Mouse (Mus musculus) heart, adult 2 months (tissue): ENCODE results near the gene Lgr5. TPM values are rescaled to one million over a fixed set of nuclear protein-coding genes. Genes with fewer than 3 reads are reported as not detected.
A peak's percentile ranks its signal among the peaks of the same experiment; 100 is the strongest.

Experiments
- DNase-seq, 2 experiments: peaks; one replicate each; pipeline ENCODE4 v3.0.0; 2021
- H3K27ac ChIP-seq: fragments of 200-600 bp; 2 replicates; pipeline ENCODE4 v1.8.1; 2022
- H3K27me3 ChIP-seq: fragments of 200-500 bp; 2 replicates; pipeline ENCODE4 v1.6.1; 2012; ENCODE audit warnings: mild to moderate bottlenecking, low read length, inconsistent platforms, mixed read lengths; ENCODE audit not compliant: control insufficient read depth, insufficient read depth
- H3K36me3 ChIP-seq: fragments of 200-500 bp; 2 replicates; pipeline ENCODE4 v1.6.1; 2012; ENCODE audit warnings: low read length, inconsistent platforms; ENCODE audit not compliant: control insufficient read depth, insufficient read depth
- H3K4me1 ChIP-seq: fragments of 200-500 bp; 2 replicates; pipeline ENCODE4 v1.6.1; 2011; ENCODE audit warnings: low read length; ENCODE audit not compliant: control insufficient read depth, insufficient read depth
- H3K4me3 ChIP-seq: fragments of 200-600 bp; 2 replicates; pipeline ENCODE4 v1.8.1; 2022
- H3K79me2 ChIP-seq: fragments of 200-500 bp; replicated peaks from 2 replicates; pipeline ENCODE4 v1.6.1; 2012; ENCODE audit warnings: mild to moderate bottlenecking, inconsistent platforms, low read length, moderate library complexity, mixed read lengths; ENCODE audit not compliant: control insufficient read depth, insufficient read depth
- H3K9ac ChIP-seq: fragments of 200-500 bp; 2 replicates; pipeline ENCODE4 v1.6.1; 2012; ENCODE audit warnings: low read depth, mild to moderate bottlenecking, control low read depth, inconsistent platforms, low read length, mixed read lengths
- CTCF ChIP-seq: fragments of 200-600 bp; IDR thresholded peaks from 2 replicates; pipeline ENCODE4 v1.8.1; 2022; ENCODE audit warnings: antibody characterized with exemption, mild to moderate bottlenecking, moderate library complexity
- EP300 ChIP-seq: fragments of 200-500 bp; IDR thresholded peaks from 2 replicates; pipeline ENCODE4 v1.6.1; 2011; ENCODE audit warnings: low read depth, low read length, control low read depth; ENCODE audit not compliant: insufficient read depth
- POLR2A ChIP-seq: fragments of 200-500 bp; IDR thresholded peaks from 2 replicates; pipeline ENCODE4 v1.6.1; 2011; ENCODE audit warnings: mild to moderate bottlenecking, low read depth, low read length, control low read depth; ENCODE audit not compliant: insufficient read depth
- WGBS: fragments of 180-500 bp; shearing (Covaris S2); methylation state at CpG from one replicate; pipeline ENCODE4 v1.1.7; 2018; 5-methylcytosine and 5-hydroxymethylcytosine counted together
- intact Hi-C: fragments of 180-260 bp; cut with DNase I; formaldehyde crosslinking; loops from one replicate; pipeline ENCODE4 v1.15.1; 2025
- polyA plus RNA-seq: library from polyadenylated mRNA; depleted of rRNA; stranded (reverse); fragments of >200 nt; gene quantifications from 2 replicates; pipeline ENCODE4 v1.2.3, GENCODE M21; 2012
- total RNA-seq, 2 experiments: library from RNA; stranded (reverse); gene quantifications; 2 replicates each; pipeline ENCODE4 v1.2.3; 2021

The Lgr5 gene
- total and polyA plus RNA-seq, 3 experiments: 0.05 to 0.25 TPM; not detected in 1

DNA sequence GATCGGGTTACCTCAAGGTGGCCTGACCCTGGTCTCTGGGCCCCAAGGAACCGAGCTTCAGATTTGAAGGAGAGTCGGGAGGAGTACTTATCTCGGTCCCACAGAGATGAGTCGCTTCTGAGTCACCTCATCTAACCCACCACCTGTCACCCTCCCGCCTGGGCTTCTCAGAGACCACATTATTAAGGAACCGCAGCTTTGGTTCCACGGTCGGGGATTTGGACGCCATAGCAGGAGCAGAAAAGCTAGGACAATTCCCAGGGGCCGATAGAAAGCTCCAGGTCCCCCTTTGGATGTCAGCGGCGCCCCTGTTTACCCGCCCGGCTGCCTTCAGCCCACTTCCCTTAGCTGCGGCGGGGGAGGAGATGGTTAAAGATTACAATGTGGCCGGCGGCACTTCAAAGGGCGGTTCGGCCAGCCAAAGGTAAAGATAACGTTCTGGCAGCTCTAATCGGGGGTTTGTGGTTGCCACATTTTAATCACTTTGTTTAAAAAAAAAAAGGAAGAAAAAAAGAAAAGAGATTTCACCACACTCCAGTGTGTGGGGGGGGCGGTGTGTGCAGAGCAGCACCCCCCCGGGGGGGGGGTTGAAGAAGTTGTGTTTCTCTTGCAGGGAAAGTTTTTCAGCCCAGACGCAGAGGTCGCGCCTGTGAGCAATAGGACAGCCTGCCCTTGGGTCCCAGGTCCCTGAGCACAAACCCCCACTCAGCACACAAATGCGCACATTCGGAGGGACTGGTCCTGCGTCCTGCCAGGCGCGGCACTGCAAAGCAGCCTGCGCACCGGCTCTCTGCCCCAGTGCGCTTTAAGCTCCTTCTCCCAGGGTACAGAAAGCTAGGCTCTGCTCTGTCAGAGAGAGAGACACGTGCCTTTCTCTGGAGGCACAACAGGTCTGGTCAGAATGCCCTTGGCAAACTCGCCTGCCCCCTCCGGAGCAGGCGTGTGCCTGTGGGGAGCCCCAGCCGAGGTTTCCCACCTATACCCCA is 1.0 kb downstream of the Lgr5 start:
- TF ChIP-seq EP300 (no peak), CTCF (no peak), POLR2A (no peak)
- Histone ChIP-seq H3K27me3 (peaks cover 10% of the 10 kb centered on the region), H3K4me1 (no peaks in the 10 kb centered on the region), H3K36me3 (no peaks in the 10 kb centered on the region), H3K9ac (no peak overlapping the region), H3K79me2 (no peaks in the 10 kb centered on the region), H3K4me3 (no peak overlapping the region), H3K27ac (no peak overlapping the region)
- intact Hi-C loops: no loop called here
- WGBS: 1% methylated on average over 41 of the region's 41 CpGs
- DNase-seq: peak in 1 of 2 experiments; percentile 16

DNA sequence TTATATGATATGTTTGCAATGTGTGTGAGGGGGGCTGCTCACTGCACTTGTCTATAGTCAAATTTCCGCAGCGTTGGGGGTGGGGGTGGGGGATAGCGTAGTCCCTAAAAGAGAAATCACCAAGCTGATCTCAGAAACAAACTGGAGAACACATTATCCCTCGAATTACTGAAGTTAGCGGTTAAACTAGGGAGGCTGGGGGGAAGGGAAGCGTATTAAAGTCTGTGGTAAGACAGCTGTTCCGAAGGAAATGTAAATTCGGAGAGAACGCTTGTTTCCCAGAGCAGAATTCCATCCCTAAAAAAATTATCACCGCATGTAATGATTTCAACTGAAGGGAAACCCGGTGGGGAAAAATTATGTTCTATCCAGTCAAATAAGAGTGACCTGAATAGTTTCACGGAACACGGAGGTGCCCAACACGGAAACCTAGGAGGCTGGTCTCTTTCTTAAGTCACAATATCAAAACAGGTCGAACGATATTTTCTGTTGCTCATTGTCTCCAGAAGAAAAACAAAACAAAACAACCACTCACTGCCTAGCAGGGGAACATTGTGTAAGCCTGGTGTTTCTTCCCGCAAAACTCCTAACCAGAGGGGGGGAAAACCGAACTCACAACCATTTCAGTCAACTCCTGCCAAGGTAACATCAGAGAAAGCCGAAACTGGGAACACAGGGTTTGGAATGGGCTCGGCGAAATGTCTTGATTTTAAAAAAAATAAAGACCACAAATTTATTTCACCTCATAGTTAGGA is 1.9 kb downstream of the Lgr5 start:
- no peaks in the 10 kb centered on the region for H3K36me3 ChIP-seq
- WGBS: 5% methylated on average over 21 of the region's 21 CpGs
- no peaks in the 10 kb centered on the region for H3K79me2 ChIP-seq
- no peak overlapping the region for H3K4me3 ChIP-seq
- no peaks in the 10 kb centered on the region for H3K4me1 ChIP-seq
- intact Hi-C loops: no loop called here
- no peak overlapping the region for H3K27ac ChIP-seq
- DNase-seq: no peak
- no peak for TF ChIP-seq CTCF
- no peak for TF ChIP-seq POLR2A
- no peak for TF ChIP-seq EP300
- H3K9ac ChIP-seq: no peak overlapping the region
- peaks cover 10% of the 10 kb centered on the region for H3K27me3 ChIP-seq

DNA sequence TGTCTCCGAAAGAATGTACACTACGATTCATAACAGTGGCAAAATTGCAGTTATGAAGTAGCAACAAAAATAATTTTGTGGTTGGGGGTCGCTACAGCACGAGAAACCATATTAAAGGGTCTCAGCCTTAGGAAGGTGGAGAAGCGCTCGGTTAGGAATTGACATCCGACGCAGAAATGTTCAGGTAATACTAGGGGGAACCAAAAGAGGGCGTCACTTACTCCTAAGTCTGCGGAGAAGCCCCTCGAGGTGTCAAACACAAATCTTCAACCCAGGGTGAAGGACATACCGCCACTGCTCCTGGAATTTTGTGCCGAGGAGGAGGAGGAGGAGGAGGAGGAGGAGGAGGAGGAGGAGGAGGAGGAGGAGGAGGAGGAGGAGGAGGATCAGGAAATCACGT is 2.9 kb downstream of the Lgr5 start:
- Histone ChIP-seq H3K27me3 (peaks cover 10% of the 10 kb centered on the region), H3K9ac (no peak overlapping the region), H3K79me2 (no peaks in the 10 kb centered on the region), H3K4me1 (no peaks in the 10 kb centered on the region), H3K4me3 (no peak overlapping the region), H3K36me3 (no peaks in the 10 kb centered on the region), H3K27ac (no peak overlapping the region)
- WGBS: 30% methylated on average over 13 of the region's 14 CpGs
- intact Hi-C loops: no loop called here
- no peak for TF ChIP-seq CTCF
- no peak for TF ChIP-seq EP300
- no peak for TF ChIP-seq POLR2A
- DNase-seq: no peak

DNA sequence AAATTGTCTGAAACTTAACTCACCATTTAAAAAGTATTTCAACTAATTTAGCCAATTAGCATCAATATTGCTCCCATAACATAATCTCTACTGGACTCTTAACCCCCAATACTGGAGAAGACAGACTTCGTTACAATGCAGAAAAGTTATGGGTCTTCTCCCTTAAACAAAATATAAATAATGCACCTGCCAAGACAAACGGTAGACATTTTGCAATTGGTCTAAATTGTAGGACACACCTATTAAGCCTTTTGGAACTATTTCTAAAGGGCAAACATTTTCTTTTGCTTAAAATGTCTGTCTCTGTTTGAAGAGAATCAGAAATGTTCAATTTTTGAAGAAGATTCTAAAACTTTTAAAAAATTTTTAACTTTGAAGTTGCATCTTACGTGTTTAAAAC is 4.5 kb downstream of the Lgr5 start:
- Histone ChIP-seq H3K27me3 (peaks cover 8% of the 10 kb centered on the region), H3K27ac (no peak overlapping the region), H3K36me3 (no peaks in the 10 kb centered on the region), H3K4me1 (no peaks in the 10 kb centered on the region), H3K9ac (no peak overlapping the region), H3K79me2 (no peaks in the 10 kb centered on the region), H3K4me3 (no peak overlapping the region)
- intact Hi-C loops: no loop called here
- no peak for TF ChIP-seq EP300
- TF ChIP-seq CTCF: no peak
- no peak for TF ChIP-seq POLR2A
- 83% methylated on average over 3 of the region's 3 CpGs for WGBS
- DNase-seq: no peak

DNA sequence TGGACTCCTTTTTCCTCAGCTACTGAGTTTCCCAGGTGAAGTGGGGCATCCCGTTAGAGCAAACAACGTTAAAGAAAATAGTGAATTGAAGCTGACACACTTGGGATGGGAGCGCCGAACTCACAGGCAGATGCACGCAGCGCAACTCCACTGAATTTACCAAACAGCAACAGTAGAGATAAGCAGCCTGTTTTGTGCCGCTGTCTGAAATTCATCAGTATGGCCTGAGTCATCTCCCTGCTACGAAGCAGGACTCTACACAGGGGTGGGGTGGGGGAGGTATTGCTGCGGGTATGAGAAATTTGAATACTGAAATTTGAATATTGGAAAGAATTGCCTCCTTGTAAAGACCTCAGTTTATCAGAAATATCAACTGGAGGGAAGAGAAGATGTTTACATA is 5.6 kb downstream of the Lgr5 start:
- WGBS: 67% methylated on average over 9 of the region's 9 CpGs
- intact Hi-C loops: no loop called here
- no peaks in the 10 kb centered on the region for H3K36me3 ChIP-seq
- no peak overlapping the region for H3K27ac ChIP-seq
- no peak for DNase-seq
- peaks cover 4% of the 10 kb centered on the region; the same call in 1 of the 2 replicates for H3K27me3 ChIP-seq
- no peaks in the 10 kb centered on the region for H3K79me2 ChIP-seq
- TF ChIP-seq CTCF (no peak), POLR2A (no peak), EP300 (no peak)
- H3K4me1 ChIP-seq: no peaks in the 10 kb centered on the region
- no peak overlapping the region for H3K4me3 ChIP-seq
- H3K9ac ChIP-seq: no peak overlapping the region

DNA sequence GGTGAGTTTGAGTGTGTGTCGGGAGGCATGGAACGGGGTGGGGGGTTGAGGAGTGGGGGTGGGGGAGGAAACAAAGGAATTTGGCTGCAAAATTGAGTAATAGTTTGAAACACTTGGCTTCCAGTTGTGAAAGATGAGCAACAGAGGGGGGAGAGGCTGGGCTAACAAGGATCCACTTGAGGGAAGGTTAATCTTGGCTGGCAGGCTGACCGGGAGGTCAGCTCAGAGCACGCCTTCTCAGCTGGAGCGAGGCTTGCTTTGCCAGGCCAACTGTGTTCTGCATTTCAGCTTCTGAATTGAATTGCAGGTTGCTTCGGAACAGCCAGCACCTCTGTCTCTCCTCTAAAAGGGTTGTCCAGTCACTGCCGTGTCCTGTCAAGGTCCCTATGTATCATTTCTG is 8.1 kb downstream of the Lgr5 start:
- TF ChIP-seq EP300 (no peak), POLR2A (no peak), CTCF (no peak)
- no peak overlapping the region for H3K9ac ChIP-seq
- 46% methylated on average over 7 of the region's 7 CpGs for WGBS
- H3K79me2 ChIP-seq: no peaks in the 10 kb centered on the region
- no peak for DNase-seq
- H3K27ac ChIP-seq: no peak overlapping the region
- H3K36me3 ChIP-seq: no peaks in the 10 kb centered on the region
- no peaks in the 10 kb centered on the region for H3K4me1 ChIP-seq
- no peak overlapping the region for H3K4me3 ChIP-seq
- intact Hi-C loops: no loop called here
- H3K27me3 ChIP-seq: 0 out of 2 replicates have a peak, but pooled peaks cover 2% of the 10 kb centered on the region
